Mouse (Mus musculus) monocyte, adult 59 days (primary cell): ENCODE results near the gene Cfap36. TPM values are rescaled to one million over a fixed set of nuclear protein-coding genes. Genes with fewer than 3 reads are reported as not detected.

ENCODE experiments used
- total RNA-seq, 2 experiments: library from RNA; stranded (reverse); gene quantifications; one replicate each; pipeline ENCODE4 v1.2.4; 2023

The Cfap36 gene
- total RNA-seq = 10 to 100 TPM; 10.1 to 10.9 TPM

DNA sequence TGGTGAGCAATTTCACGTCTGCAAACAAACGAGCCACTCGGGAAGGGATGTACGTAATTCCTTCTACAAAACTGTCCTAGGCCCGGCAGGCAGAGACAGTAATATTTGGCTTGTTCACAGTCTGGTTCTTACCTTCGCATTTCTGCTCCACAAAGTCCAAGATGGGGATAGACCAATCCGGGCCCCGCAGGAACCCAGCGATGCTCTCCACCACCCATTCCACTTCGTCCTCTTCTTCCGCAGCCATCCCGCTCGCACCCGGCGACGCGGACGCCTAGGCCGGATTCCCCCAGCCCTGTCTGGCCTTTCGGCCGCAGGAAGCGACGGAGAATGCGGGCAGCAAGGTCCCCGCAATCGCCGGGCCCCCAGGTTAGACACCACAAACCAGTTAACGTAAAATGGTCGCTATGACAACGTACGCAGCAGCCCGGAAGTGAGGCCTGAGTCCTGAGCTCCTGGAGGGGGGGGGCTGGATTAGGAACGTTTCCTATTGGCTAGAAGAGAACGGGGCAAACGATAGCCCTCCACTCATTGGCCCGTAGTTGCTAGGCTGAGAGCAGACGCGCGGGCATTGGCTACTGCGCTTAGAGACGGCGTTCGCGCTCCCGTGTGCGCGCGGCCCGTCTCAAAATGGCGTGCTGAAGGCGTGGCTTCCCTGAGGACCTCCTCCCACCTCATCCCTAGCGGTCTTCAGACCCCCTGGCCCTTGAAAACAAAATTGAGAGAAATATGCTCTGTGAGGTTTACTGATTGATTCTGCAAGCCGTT lies at the start of gene Cfap36:
TSS of gene Cfap36 (minus strand) at position 527 of the 768 bp plus-strand sequence.

GRCm38 (mm10) chr11:29172563-29173124 lies 74.6 kb downstream of the Cfap36 start, which contains the start of gene Ppp4r3b:
Gene Ppp4r3b, plus strand, starts transcription at chr11:29172890.

Other genes with a start within 250 kb of the Cfap36 start
- gene Pnpt1, start 116.7 kb downstream of the Cfap36 start, total RNA-seq = 10 to 100 TPM; 26.3 to 34.3 TPM
- gene Ppp4r3b, start 74.5 kb downstream of the Cfap36 start, total RNA-seq = 10 to 100 TPM; 85.5 to 90.2 TPM
- 100 to 1,000 TPM in 1 of 2 experiments, 10 to 100 TPM in 1; 91.1 to 104 TPM for gene Ccdc88a, start 126.2 kb upstream of the Cfap36 start, total RNA-seq